Mouse (Mus musculus) thymus, adult 2 months (tissue): ENCODE measurements around the gene Evx1. TPM values are rescaled to one million over a fixed set of nuclear protein-coding genes. Genes with fewer than 3 reads are reported as not detected.
A peak's percentile ranks its signal among the peaks of the same experiment; 100 is the strongest.

ENCODE experiments used
- DNase-seq: peaks from one replicate; pipeline ENCODE4 v3.0.0; 2021
- H3K27ac ChIP-seq: fragments of 200-500 bp; 2 replicates; pipeline ENCODE4 v1.5.1; 2012; ENCODE audit warnings: low read length, control low read depth; ENCODE audit not compliant: control insufficient read depth, insufficient read depth
- H3K27me3 ChIP-seq: fragments of 200-500 bp; 2 replicates; pipeline ENCODE4 v1.6.1; 2012; ENCODE audit warnings: mild to moderate bottlenecking, low read length, moderate library complexity, mixed read lengths; ENCODE audit not compliant: control insufficient read depth, insufficient read depth
- H3K36me3 ChIP-seq: fragments of 200-500 bp; 2 replicates; pipeline ENCODE4 v1.6.1; 2012; ENCODE audit warnings: mild to moderate bottlenecking, low read length, moderate library complexity; ENCODE audit not compliant: control insufficient read depth, insufficient read depth
- H3K4me1 ChIP-seq: fragments of 200-500 bp; replicated peaks from 2 replicates; pipeline ENCODE4 v1.6.1; 2012; ENCODE audit warnings: low read length; ENCODE audit not compliant: control insufficient read depth, insufficient read depth
- H3K4me3 ChIP-seq: fragments of 200-500 bp; 2 replicates; pipeline ENCODE4 v1.5.1; 2012; ENCODE audit warnings: mild to moderate bottlenecking, low read length, control low read depth, moderate library complexity; ENCODE audit not compliant: control insufficient read depth, insufficient read depth
- CTCF ChIP-seq: fragments of 200-500 bp; IDR thresholded peaks from 2 replicates; pipeline ENCODE4 v1.5.1; 2012; ENCODE audit warnings: mild to moderate bottlenecking, control low read depth, low read length, moderate library complexity, borderline replicate concordance; ENCODE audit not compliant: control insufficient read depth, poor library complexity, insufficient read depth; ENCODE audit errors: extremely low read depth
- POLR2A ChIP-seq: fragments of 200-500 bp; IDR thresholded peaks from 2 replicates; pipeline ENCODE4 v1.6.1; 2012; ENCODE audit warnings: mild to moderate bottlenecking, low read length, control low read depth, moderate library complexity; ENCODE audit not compliant: control insufficient read depth, poor library complexity, insufficient read depth; ENCODE audit errors: extremely low read depth
- WGBS: fragments of 180-500 bp; shearing (Covaris S2); methylation state at CpG from one replicate; pipeline ENCODE4 v1.1.7; 2018; 5-methylcytosine and 5-hydroxymethylcytosine counted together
- polyA plus RNA-seq: library from polyadenylated mRNA; depleted of rRNA; stranded (reverse); fragments of >200 nt; gene quantifications from 2 replicates; pipeline ENCODE4 v1.2.3, GENCODE M21; 2012

Gene Evx1
- polyA plus RNA-seq, 1 experiment = not detected

DNA sequence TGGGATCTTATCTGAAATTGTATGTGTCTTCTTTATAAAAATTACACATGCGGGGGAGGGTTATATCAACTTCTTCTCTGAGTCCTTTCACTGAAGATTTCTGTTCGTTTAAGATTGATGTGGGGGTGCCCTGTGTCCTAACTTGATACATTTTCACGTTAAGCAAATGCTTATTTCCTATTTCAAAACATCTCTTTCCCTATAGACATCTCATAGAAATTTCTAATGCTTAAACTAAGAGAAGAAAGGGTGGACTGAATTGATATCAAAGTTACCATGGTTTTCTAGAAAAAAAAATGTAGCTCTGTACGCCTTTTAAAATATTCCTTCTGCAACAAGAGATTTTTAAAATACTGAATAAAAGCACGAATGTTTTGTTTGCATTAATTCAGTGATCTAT, 46.1 kb upstream of the Evx1 start:
- 29% methylated on average over 5 of the region's 5 CpGs for WGBS
- Histone ChIP-seq H3K4me1 (no peaks in the 10 kb centered on the region), H3K36me3 (no peaks in the 10 kb centered on the region), H3K4me3 (no peak overlapping the region), H3K27ac (no peak overlapping the region), H3K27me3 (peaks cover 40% of the 10 kb centered on the region)
- DNase-seq = no peak
- TF ChIP-seq CTCF = no peak
- no peak for TF ChIP-seq POLR2A

DNA sequence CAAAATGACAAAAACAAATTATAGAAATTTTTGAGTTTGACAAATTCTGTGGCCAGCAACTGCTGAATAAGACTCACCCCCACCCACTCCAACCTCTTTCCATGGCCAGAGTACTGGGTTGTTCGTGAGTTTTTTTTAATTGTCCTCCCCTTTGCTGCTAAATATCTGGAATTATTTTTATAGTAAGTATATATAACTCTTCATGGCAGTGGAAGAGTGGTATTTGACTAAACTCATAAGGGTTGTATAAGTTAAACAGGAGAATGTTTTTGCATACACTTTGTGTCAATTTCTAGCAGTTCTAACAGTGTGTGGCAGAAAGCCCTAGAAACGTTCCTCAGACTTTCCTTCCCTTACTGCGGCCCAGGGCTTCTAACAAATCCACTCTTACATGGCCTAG, 45.6 kb upstream of the Evx1 start:
- H3K36me3 ChIP-seq = no peaks in the 10 kb centered on the region
- peaks cover 39% of the 10 kb centered on the region for H3K27me3 ChIP-seq
- no peak overlapping the region for H3K27ac ChIP-seq
- no peak for DNase-seq
- no peak for TF ChIP-seq POLR2A
- H3K4me3 ChIP-seq = no peak overlapping the region
- WGBS = 24% methylated on average over 3 of the region's 3 CpGs
- no peaks in the 10 kb centered on the region for H3K4me1 ChIP-seq

GRCm38 (mm10) chr6:52268341-52268740, 45.0 kb upstream of the Evx1 start:
- no peak for TF ChIP-seq CTCF
- no peak for TF ChIP-seq POLR2A
- 29% methylated on average over 7 of the region's 7 CpGs for WGBS
- Histone ChIP-seq H3K27ac (no peak overlapping the region), H3K4me1 (no peaks in the 10 kb centered on the region), H3K27me3 (peaks cover 36% of the 10 kb centered on the region), H3K36me3 (no peaks in the 10 kb centered on the region), H3K4me3 (no peak overlapping the region)
- no peak for DNase-seq

DNA sequence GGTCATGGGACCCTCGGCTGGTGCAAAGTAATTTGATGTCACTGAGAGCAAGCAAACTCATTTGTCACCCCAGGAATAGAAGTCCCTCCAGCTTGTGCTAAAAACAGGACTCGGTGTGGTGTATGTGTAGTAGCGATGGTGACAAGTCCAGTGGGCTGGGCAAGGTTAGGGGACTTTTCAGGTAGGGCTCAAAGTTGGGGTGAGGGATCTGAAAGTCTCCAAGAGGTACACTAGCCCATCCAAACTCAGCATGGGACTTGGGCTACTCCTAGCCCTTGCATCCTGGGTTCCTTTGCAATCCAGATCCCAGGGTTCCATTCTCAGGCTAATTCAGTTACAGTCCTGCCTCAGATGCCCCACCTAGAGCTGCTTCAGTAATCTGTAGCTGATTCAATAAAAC, 44.5 kb upstream of the Evx1 start:
- TF ChIP-seq CTCF = no peak
- no peak for TF ChIP-seq POLR2A
- no peak overlapping the region for H3K4me3 ChIP-seq
- DNase-seq = no peak
- no peaks in the 10 kb centered on the region for H3K36me3 ChIP-seq
- H3K27ac ChIP-seq = no peak overlapping the region
- no peaks in the 10 kb centered on the region for H3K4me1 ChIP-seq
- peaks cover 41% of the 10 kb centered on the region for H3K27me3 ChIP-seq
- WGBS = 26% methylated on average over 3 of the region's 3 CpGs

- TF ChIP-seq POLR2A (no peak), CTCF (peak; percentile 36; the same call in 1 of the 2 replicates)
- Histone ChIP-seq H3K27ac (no peak overlapping the region), H3K4me3 (no peak overlapping the region), H3K36me3 (no peaks in the 10 kb centered on the region), H3K27me3 (peaks cover 45% of the 10 kb centered on the region), H3K4me1 (no peaks in the 10 kb centered on the region)
- peak; percentile 67 for DNase-seq
- WGBS = 29% methylated on average over 23 of the region's 23 CpGs
These were observed 42.5 kb upstream of the Evx1 start for GRCm38 (mm10) chr6:52270494-52271480.

GRCm38 (mm10) chr6:52272766-52273655, 40.3 kb upstream of the Evx1 start:
- H3K27me3 ChIP-seq = peaks cover 48% of the 10 kb centered on the region
- H3K36me3 ChIP-seq = no peaks in the 10 kb centered on the region
- H3K4me3 ChIP-seq = no peak overlapping the region
- H3K27ac ChIP-seq = no peak overlapping the region
- TF ChIP-seq POLR2A (no peak), CTCF (no peak)
- WGBS = 40% methylated on average over 22 of the region's 22 CpGs
- H3K4me1 ChIP-seq = no peaks in the 10 kb centered on the region
- no peak for DNase-seq

DNA sequence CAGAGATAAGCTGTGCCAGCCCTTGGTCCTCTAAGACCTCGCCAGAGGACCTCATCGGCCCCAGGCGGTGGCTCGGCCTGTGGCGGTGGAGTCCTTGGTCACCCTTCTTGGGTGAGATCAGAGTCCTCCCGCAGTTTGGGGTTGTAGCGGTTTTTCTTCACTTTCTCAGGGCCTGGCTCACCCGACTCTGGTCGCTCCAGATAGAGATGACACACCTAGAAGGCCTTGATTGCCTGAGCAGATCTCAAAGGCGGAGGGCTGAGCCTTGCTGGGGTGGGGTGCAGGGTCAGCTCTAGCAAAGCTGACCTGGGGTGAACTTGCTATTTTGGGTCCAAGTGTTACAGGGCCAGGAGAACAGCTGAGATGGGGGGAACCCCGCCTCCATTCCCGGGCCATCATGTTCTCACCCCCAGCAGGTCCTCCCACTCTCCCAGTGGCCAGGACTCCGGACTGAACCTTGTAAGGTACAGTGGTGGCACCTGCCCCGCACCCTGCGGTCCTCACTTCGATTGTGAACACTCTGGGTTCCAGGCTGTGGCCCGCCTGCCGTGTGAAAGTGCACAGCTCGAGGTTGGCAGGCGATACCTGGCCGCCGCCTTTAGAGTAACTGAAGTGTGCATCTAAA, 39.5 kb upstream of the Evx1 start:
- H3K4me1 ChIP-seq = no peaks in the 10 kb centered on the region
- H3K4me3 ChIP-seq = no peak overlapping the region
- no peak overlapping the region for H3K27ac ChIP-seq
- TF ChIP-seq POLR2A (no peak), CTCF (no peak)
- H3K36me3 ChIP-seq = no peaks in the 10 kb centered on the region
- H3K27me3 ChIP-seq = peaks cover 45% of the 10 kb centered on the region
- no peak for DNase-seq
- WGBS = 23% methylated on average over 22 of the region's 22 CpGs
